Mouse (Mus musculus): Measurements from ENCODE around the gene Art4. TPM values are rescaled to one million over a fixed set of nuclear protein-coding genes. Genes with fewer than 3 reads are reported as not detected.
A peak's percentile ranks its signal among the peaks of the same experiment; 100 is the strongest.

Gene Art4
- polyA plus RNA-seq, 1 experiment: not detected

GRCm38 (mm10) chr6:136883961-136884360 is 26.4 kb upstream of the Art4 start:
- Histone ChIP-seq H3K79me2 (ENCODE audit: control insufficient read depth, insufficient read depth) (no peaks in the 10 kb centered on the region), H3K4me2 (ENCODE audit: low read depth) (no peak overlapping the region), H3K36me3 (ENCODE audit: control insufficient read depth, insufficient read depth) (no peaks in the 10 kb centered on the region), H3ac (ENCODE audit: control insufficient read depth, insufficient read length) (no peak overlapping the region), H3K4me3 (no peak overlapping the region), H3K27me3 (ENCODE audit: control insufficient read depth, insufficient read depth, insufficient read length) (no peaks in the 10 kb centered on the region)
- TF ChIP-seq MYOD1 (IDR thresholded peaks at IDR 0.05; ENCODE audit: control insufficient read depth in 1 of 3, insufficient read length in 2 of 3, low read depth in 2 of 3) (no peak), REST (IDR thresholded peaks at IDR 0.05; ENCODE audit: insufficient read depth, insufficient read length) (no peak), POLR2AphosphoS2 (IDR thresholded peaks at IDR 0.05; ENCODE audit: insufficient read length, low read depth) (no peak), MAX (IDR thresholded peaks at IDR 0.05; ENCODE audit: low read depth) (no peak), CEBPB (IDR thresholded peaks at IDR 0.05; ENCODE audit: insufficient read depth, poor library complexity, severe bottlenecking) (no peak), SRF (IDR thresholded peaks at IDR 0.05; ENCODE audit: control insufficient read depth, insufficient read length, low read depth) (no peak), POLR2A (IDR thresholded peaks at IDR 0.05; ENCODE audit: insufficient read length, low read depth) (no peak), TCF3 (IDR thresholded peaks at IDR 0.05; ENCODE audit: insufficient read length, low read depth) (no peak)

- H3K27me3 ChIP-seq (ENCODE audit: control insufficient read depth, insufficient read depth, insufficient read length): no peaks in the 10 kb centered on the region
- H3K4me2 ChIP-seq (ENCODE audit: low read depth): no peak overlapping the region
- no peaks in the 10 kb centered on the region for H3K79me2 ChIP-seq (ENCODE audit: control insufficient read depth, insufficient read depth)
- H3ac ChIP-seq (ENCODE audit: control insufficient read depth, insufficient read length): no peak overlapping the region
- no peak overlapping the region for H3K4me3 ChIP-seq
- no peak for TF ChIP-seq MYOD1 (IDR thresholded peaks at IDR 0.05; ENCODE audit: control insufficient read depth in 1 of 3, insufficient read length in 2 of 3, low read depth in 2 of 3)
- TF ChIP-seq REST (IDR thresholded peaks at IDR 0.05; ENCODE audit: insufficient read depth, insufficient read length): no peak
- TF ChIP-seq SRF (IDR thresholded peaks at IDR 0.05; ENCODE audit: control insufficient read depth, insufficient read length, low read depth): no peak
- TF ChIP-seq USF1 (IDR thresholded peaks at IDR 0.05; ENCODE audit: low read depth): no peak
- no peak for TF ChIP-seq POLR2A (IDR thresholded peaks at IDR 0.05; ENCODE audit: insufficient read length, low read depth)
- no peak for TF ChIP-seq E2F4 (IDR thresholded peaks at IDR 0.05; ENCODE audit: insufficient read depth)
- no peak for TF ChIP-seq MYOG (IDR thresholded peaks at IDR 0.05; ENCODE audit: control insufficient read depth in 1 of 3, insufficient read depth in 1 of 3, insufficient read length in 2 of 3, low read depth in 2 of 3)
- no peaks in the 10 kb centered on the region for H3K36me3 ChIP-seq (ENCODE audit: control insufficient read depth, insufficient read depth)
Observed at GRCm38 (mm10) chr6:136883431-136883915, 25.9 kb upstream of the Art4 start.

GRCm38 (mm10) chr6:136881678-136882077 is 24.1 kb upstream of the Art4 start:
- H3K4me3 ChIP-seq: no peak overlapping the region
- H3ac ChIP-seq (ENCODE audit: control insufficient read depth, insufficient read length): no peak overlapping the region
- TF ChIP-seq SRF (IDR thresholded peaks at IDR 0.05; ENCODE audit: control insufficient read depth, insufficient read length, low read depth): no peak
- TF ChIP-seq TCF3 (IDR thresholded peaks at IDR 0.05; ENCODE audit: insufficient read length, low read depth): no peak
- TF ChIP-seq TCF12 (IDR thresholded peaks at IDR 0.05; ENCODE audit: insufficient read depth, poor library complexity, severe bottlenecking): no peak
- TF ChIP-seq E2F4 (IDR thresholded peaks at IDR 0.05; ENCODE audit: insufficient read depth): no peak
- no peak for TF ChIP-seq MAX (IDR thresholded peaks at IDR 0.05; ENCODE audit: low read depth)
- TF ChIP-seq POLR2AphosphoS2 (IDR thresholded peaks at IDR 0.05; ENCODE audit: insufficient read length, low read depth): no peak
- H3K79me2 ChIP-seq (ENCODE audit: control insufficient read depth, insufficient read depth): no peaks in the 10 kb centered on the region
- no peak overlapping the region for H3K4me2 ChIP-seq (ENCODE audit: low read depth)
- H3K27me3 ChIP-seq (ENCODE audit: control insufficient read depth, insufficient read depth, insufficient read length): no peaks in the 10 kb centered on the region
- no peaks in the 10 kb centered on the region for H3K36me3 ChIP-seq (ENCODE audit: control insufficient read depth, insufficient read depth)

GRCm38 (mm10) chr6:136875670-136876069 is 18.1 kb upstream of the Art4 start, which contains the start of gene Mgp:
TSS of gene Mgp (minus strand) at chr6:136875823.
- TF ChIP-seq POLR2A (IDR thresholded peaks at IDR 0.05; ENCODE audit: insufficient read length, low read depth) (peak; percentile 51), TCF3 (IDR thresholded peaks at IDR 0.05; ENCODE audit: insufficient read length, low read depth) (no peak)
- H3K4me3 ChIP-seq: peak within 1 kb of the TSS; percentile 5
- peak within 1 kb of the TSS; percentile 64 for H3K4me2 ChIP-seq (ENCODE audit: low read depth)
- H3K79me2 ChIP-seq (ENCODE audit: control insufficient read depth, insufficient read depth): no peaks in the 10 kb centered on the region
- H3ac ChIP-seq (ENCODE audit: control insufficient read depth, insufficient read length): no peak within 1 kb of the TSS
- H3K36me3 ChIP-seq (ENCODE audit: control insufficient read depth, insufficient read depth): no peaks in the 10 kb centered on the region
- no peaks in the 10 kb centered on the region for H3K27me3 ChIP-seq (ENCODE audit: control insufficient read depth, insufficient read depth, insufficient read length)

GRCm38 (mm10) chr6:136874599-136874998 is 17.1 kb upstream of the Art4 start:
- H3K27me3 ChIP-seq (ENCODE audit: control insufficient read depth, insufficient read depth, insufficient read length): no peaks in the 10 kb centered on the region
- TF ChIP-seq MAX (IDR thresholded peaks at IDR 0.05; ENCODE audit: low read depth) (no peak), E2F4 (IDR thresholded peaks at IDR 0.05; ENCODE audit: insufficient read depth) (no peak), SRF (IDR thresholded peaks at IDR 0.05; ENCODE audit: control insufficient read depth, insufficient read length, low read depth) (no peak), CEBPB (IDR thresholded peaks at IDR 0.05; ENCODE audit: insufficient read depth, poor library complexity, severe bottlenecking) (no peak), MYOD1 (IDR thresholded peaks at IDR 0.05; ENCODE audit: control insufficient read depth in 1 of 3, insufficient read length in 2 of 3, low read depth in 2 of 3) (no peak), TCF12 (IDR thresholded peaks at IDR 0.05; ENCODE audit: insufficient read depth, poor library complexity, severe bottlenecking) (no peak), POLR2A (IDR thresholded peaks at IDR 0.05; ENCODE audit: insufficient read length, low read depth) (no peak), POLR2AphosphoS2 (IDR thresholded peaks at IDR 0.05; ENCODE audit: insufficient read length, low read depth) (no peak), USF1 (IDR thresholded peaks at IDR 0.05; ENCODE audit: low read depth) (no peak), REST (IDR thresholded peaks at IDR 0.05; ENCODE audit: insufficient read depth, insufficient read length) (no peak), MYOG (IDR thresholded peaks at IDR 0.05; ENCODE audit: control insufficient read depth in 1 of 3, insufficient read depth in 1 of 3, insufficient read length in 2 of 3, low read depth in 2 of 3) (no peak), TCF3 (IDR thresholded peaks at IDR 0.05; ENCODE audit: insufficient read length, low read depth) (no peak)
- no peaks in the 10 kb centered on the region for H3K79me2 ChIP-seq (ENCODE audit: control insufficient read depth, insufficient read depth)
- peak overlapping the region; percentile 64 for H3K4me2 ChIP-seq (ENCODE audit: low read depth)
- no peaks in the 10 kb centered on the region for H3K36me3 ChIP-seq (ENCODE audit: control insufficient read depth, insufficient read depth)
- H3ac ChIP-seq (ENCODE audit: control insufficient read depth, insufficient read length): no peak overlapping the region
- H3K4me3 ChIP-seq: peak overlapping the region; percentile 5

Data from myocyte (in vitro differentiated cells).